Mouse (Mus musculus) heart, postnatal 14 days (tissue): Measurements from ENCODE around the gene Ryr2. TPM values are rescaled to one million over a fixed set of nuclear protein-coding genes. Genes with fewer than 3 reads are reported as not detected.

Experiments used
- DNase-seq, 2 experiments: peaks; one replicate each; pipeline ENCODE4 v3.0.0; 2021 to 2022
- intact Hi-C: fragments of 180-260 bp; cut with DNase I; formaldehyde crosslinking; loops from one replicate; pipeline ENCODE4 v1.15.1; 2025
- total RNA-seq, 2 experiments: library from RNA; stranded (reverse); gene quantifications; 2 replicates each; pipeline ENCODE4 v1.2.3; 2021

Ryr2 gene
- total RNA-seq, 2 experiments from 2014 or later, result 977 to 1,003 TPM

DNA sequence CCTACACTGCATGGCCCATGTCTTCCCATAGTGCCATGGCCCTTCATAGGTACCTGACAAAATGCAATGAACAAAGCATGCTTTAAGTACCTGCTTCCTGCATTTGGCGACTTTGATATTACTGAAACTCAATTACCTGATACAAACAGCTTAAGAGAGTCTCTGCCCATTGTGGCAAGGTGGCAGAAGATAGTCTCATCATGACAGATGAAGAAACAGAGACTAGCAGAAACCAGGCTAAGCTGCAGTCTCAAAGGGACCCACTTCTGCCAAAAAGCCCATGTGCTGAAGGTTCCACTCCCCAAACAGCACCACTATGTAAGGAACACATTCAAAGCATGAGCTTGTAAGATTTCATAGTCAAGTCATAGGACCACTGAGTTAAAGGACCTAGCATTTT lies 7.8 kb downstream of the Ryr2 start:
- intact Hi-C loops, result no loop called here
- DNase-seq, result no peak

DNA sequence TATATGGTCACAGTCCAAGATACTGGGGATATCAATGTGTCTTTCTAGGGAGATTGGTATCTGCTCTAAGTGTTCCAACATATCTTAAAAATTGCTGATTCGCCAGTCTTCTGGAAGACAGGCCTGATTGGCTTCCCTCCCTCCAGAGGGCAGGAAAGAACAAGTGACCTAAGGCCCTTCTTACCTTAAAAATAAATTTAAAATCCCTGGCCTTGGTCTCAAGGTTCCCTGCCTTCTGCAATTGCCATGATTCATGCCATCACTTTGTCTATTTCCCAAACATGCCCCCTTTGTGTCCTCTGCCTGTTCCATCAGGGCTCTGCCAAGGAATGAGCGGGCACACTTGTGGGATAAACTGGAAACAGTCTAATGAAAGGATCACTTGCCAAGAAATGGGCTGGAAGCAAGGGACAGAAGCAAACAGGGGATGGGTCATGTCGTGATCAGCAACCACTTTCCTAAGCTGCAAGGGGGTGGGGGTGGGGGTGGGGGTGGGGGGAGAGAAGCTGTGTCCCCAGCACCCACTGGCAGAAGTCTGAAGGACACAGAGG lies 10.3 kb downstream of the Ryr2 start:
- intact Hi-C loops, result no loop called here
- no peak for DNase-seq

DNA sequence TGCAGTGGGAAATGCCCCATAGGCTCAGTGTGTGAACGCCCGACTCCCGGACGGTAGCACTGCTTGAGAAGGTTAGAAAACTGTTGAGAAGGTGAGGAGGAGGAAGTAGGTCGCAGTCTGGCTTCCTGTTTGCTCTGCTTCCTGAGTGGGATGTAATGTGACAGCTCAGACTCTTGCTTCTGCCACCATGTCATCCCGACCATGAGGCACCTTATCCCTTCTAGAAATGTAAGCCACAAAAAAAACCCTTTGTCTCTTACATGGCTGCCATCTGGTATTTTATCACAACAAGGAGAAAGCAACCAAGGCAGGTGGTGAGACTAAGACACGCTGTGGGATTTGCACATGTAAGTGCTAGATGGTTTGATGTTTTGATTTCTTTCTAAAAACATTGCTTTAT lies 12.2 kb downstream of the Ryr2 start:
- DNase-seq, result no peak
- intact Hi-C loops, result no loop called here

DNA sequence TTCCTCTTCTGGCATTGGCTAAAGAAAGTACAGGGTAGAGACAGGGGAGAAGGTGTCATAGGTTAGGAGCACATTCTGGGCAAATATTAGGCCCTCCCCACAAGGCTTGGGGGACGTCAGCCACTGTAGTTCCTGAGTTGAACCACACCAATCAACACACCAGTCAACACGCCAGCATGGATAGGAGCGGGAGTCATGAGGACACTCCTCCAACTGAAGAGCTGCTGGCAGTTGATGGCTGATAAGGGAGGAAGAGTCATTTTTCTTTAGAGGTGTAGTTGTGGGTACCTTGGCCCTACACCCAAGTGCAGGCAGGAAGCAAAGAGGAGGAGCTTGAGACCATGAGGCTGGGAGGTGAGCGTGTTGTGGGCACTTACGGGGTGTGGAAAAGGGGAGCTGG lies 13.6 kb downstream of the Ryr2 start:
- DNase-seq, result no peak
- intact Hi-C loops, result no loop called here

DNA sequence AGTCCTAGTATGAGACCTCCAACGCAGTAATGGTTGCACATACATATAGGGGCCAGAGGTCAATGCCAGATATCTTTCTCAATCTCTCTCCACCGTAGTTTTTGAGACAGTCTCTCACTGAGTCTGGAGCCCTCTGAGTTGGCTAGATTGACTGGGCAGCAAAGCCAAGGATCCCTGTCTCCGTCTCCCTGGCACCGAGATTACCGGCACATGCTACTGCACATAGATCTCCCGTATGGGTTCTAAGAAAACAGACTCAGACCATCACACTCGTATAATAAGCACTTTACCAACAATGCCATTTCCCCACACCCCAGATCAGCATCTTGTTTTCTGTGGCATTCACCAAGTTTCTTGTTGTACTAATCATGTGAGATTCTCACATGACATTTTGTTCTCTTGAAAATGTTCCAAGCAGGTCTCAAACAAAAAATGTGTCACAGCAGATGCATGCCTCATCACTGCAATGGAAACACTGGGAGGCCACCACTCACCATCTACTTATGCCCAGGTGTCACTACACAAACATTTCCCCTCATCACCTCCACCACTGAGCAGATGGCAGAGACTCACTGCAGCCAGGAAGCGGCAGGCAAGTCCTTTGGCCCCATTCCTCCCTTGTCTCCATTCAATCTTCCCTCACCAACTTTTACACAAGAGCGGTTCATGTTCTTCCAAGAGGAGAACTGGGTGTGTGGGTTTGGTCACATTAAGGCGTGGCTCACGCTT lies 14.2 kb downstream of the Ryr2 start:
- intact Hi-C loops, result no loop called here
- DNase-seq, result no peak

DNA sequence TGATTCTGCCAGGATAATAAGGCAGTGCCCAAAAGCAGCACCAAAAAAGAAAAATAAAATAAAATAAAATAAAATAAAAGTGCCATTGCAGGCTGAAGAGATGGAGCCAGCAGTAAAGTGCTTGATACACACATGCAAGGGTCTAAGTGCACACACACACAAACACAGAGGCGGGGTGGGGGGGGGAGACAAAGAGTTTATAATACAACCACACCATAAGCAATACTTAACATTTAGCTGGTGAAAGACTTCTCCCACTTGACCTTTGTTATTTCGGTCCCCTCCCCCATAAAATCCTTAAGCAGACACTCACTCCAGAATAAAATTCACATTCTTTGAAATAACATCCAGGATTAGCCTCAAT lies 22.7 kb downstream of the Ryr2 start:
- no peak for DNase-seq
- intact Hi-C loops, result no loop called here

DNA sequence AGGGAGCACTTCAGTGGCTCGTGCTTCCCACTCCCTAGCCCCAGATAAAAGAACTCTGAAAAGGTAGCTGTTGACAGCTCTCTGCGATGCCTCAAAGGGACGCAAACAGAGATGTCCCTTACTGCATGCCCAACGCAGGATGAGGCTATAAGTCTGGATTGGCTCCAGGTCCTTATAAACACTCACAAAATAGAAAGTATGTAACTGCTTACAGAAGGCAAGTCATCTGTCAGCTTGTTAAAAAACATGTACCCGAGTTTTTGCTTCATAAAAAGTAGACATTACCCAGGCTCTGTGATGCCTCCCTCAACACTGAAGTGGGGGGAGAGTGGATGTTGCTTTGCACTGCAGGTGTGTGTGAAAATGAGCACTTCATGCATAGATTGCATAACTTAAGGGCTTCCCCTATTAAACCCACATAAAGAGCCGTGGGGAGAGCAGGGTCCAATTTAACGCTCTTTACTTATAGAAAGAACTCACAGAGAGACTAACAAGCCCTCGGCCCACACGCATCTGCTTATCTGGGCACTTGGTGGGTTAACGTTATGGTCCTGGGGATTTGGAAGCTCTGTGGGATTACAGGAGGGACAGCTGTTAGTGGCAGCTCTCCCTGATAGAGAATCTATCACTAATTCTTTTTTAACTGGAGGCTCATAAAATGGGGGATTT lies 23.2 kb downstream of the Ryr2 start:
- DNase-seq, result no peak
- intact Hi-C loops, result no loop called here

DNA sequence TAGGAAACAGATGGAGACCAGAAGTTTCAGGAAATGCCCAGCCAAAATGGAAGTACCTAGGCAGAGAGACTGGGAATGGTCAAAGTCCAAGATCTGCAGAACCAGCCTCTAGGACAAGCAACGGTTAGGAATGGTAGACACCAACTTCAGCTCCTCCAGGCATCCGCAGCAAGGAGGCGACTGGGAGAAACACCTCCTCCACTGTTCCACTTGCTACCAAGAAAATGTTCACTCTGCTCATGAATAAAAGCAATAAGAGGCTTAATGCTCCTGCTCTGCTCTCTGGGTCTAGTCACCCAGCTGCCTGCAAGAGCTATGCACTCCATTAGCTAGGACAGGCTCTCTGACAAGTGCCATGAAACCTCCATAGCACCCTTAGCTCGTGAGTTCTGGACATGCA lies 26.2 kb downstream of the Ryr2 start:
- intact Hi-C loops, result no loop called here
- DNase-seq, result no peak

DNA sequence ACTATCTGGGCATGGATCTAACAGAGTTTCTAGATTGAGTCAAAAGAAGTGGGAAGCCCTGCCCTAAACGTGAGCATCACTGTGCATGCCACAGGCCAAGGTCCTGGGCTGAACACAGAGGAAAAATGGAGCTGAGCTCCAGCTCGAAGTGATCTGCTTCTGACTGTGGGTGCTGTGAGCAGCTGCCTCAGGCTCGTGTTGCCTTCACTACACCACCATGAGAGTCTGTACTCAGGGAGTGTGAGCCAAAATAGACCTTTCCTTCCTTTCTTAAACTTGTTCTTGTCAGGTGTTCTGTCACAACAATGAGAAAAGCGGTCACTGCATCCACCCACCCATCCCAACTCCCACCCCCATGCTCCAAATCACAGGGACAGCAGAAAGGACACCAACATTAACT lies 27.2 kb downstream of the Ryr2 start:
- intact Hi-C loops, result no loop called here
- DNase-seq, result no peak

DNA sequence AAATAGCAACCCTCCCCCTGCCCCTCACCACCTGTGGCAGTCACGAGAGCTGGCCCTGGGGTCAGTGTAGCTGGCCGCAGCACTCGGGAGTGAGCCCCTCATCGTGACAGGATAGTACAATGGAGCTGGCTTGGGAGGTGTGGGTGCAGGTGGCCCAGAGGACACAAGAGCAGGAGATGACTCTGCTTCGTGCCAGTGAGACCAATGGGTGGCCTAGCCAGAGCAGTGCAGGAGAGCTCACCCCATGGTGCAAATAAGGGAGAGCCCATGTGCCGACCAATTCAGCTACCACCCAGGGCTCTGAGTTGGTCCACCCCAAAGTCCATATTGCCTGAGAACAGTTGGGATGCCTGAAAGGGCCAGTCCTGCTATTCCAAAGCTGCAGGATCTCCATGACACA lies 31.8 kb downstream of the Ryr2 start:
- intact Hi-C loops, result no loop called here
- DNase-seq, result no peak

DNA sequence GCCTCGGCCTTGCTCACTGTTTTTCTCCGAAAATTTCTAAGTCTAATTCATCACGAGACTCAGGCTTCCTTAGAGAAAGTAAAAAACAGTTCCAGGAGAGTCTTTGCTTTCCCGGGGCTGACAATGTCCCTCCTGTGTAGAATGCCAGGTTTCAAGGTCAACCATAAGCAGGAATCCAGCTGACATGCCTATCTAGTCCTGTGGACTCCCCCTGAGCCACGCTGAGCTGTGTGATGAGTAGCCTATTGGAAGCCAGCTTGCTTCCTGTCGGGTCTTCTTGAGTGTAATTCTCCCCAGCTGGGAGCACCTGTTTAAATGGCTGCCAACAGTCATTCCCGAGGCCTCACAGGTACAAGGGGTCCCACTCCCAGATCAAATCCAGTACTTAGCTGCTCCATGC lies 34.2 kb downstream of the Ryr2 start:
- intact Hi-C loops, result no loop called here
- DNase-seq, result no peak

DNA sequence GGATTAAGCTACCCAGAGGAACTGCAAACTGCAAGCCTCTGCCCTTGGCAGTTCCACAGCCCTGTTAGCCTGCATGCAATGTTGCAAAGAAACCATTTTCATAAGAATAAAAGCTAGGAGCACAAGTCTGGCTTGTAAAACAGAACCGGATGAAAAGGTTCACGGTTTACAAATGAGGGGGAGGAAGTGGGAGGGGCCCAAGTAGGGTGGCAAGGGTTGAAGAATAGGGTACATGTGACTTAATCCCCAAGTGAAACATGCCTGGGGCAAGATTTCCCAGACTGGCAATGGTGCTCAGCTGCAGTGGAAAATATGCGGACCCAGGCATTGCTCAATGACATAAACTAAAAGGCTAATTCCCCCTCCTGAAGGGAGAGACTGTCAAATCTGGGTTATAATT lies 34.6 kb downstream of the Ryr2 start:
- no peak for DNase-seq
- intact Hi-C loops, result no loop called here

DNA sequence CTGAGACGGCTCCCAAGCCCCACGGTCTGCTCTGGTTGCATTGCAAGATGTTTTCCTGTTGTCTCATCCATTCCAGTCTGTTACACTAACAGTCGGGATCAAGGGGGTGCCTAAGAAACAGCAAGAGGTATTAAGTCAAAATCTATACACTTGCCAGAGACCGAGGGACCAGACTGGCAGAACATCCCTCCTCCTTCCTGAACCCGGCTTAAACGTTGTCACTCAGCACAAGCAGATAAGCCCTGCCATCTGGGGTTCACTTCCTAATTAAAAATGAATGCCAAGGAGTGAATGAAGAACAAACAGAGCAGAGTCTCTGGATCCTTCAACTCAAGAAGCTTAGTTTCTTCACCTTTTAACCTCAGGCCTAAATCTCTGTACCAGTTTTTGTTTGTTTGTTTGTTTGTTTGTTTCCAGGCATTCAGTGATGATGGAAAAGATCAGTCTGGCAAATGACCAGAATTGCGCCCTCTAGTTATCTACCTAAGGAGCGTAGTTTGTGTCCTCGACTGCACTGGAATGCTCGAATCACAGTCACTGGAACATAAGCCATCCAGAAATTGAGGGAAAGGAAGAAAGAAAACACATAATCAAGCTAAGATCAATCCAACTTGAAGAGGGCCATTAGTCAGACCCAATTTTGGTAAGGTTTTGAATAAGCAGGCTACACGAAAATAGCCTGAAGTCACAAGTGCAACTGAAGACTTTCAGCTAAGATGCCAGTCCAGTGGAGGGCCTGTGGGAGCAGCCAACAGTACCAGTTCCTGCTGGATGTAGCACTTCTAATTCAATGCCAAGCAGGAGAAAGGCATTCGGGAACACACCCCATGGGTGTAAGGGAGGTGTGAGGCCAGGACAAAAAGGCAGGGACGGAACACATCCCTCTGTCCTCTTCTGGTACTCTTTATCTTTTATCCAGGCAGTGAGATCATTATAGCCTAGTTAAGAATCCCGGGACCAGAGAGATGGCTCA lies 36.3 kb downstream of the Ryr2 start:
- intact Hi-C loops, result no loop called here
- no peak for DNase-seq

DNA sequence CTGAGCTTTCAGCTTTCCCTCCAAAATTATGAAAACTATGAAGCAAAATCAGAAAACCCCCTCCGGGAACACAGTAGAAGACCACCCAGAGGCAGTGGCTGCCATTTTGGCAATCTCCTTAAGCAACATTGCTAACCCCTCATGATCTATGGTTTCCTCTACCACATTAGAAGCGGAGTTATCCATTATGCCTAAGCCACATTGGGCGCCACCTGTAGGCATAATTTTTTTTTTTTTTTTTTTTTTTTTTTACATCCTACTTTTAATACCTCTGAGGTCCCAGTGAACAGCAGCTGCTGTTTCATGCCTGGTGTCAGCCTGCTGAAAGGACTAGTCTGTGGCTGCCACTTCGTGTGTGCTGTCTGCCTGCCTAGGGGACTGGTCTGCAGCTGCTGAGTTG lies 42.2 kb downstream of the Ryr2 start:
- DNase-seq, result no peak
- intact Hi-C loops, result no loop called here

DNA sequence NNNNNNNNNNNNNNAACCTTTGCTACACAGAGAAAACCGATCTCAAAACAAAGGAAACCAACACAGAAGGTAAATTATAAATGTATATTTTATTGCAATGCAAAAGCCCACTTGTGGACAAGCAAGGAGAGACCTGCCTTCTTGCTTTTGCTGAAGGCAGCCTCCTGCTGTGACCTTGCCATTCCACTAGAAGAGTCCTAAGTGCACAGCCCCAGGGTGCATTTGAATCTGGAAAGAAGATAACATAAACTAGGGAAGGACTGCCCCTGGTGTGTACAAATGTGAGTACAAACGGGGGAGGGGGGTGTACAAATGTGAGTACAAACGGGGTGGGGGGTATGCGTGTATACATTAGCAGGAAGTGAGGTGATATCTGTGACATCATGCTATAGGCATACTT lies 43.2 kb downstream of the Ryr2 start:
- intact Hi-C loops, result no loop called here
- DNase-seq, result no peak

DNA sequence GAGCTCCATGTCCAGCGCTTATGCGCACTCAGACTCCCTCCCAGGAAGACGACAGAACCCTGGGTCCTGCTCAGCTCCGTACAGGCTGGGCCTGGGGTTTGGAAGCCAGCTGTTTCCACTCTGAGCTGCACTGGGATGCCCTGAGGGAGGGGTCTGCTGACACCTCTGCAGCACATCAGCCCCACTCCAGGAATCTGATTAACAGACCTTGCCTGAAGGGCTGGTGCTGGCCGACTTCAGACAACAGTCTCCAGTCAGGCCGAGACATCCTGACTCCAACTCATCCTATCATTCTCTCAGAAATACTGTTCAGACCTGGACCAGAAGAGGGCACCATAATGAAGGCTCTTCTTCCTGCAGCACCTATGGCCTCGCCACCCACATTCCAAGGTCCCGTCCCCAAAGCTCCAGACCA lies 49.4 kb downstream of the Ryr2 start:
- peak in 1 of 2 experiments; percentile 19 for DNase-seq
- intact Hi-C loops, result no loop called here

DNA sequence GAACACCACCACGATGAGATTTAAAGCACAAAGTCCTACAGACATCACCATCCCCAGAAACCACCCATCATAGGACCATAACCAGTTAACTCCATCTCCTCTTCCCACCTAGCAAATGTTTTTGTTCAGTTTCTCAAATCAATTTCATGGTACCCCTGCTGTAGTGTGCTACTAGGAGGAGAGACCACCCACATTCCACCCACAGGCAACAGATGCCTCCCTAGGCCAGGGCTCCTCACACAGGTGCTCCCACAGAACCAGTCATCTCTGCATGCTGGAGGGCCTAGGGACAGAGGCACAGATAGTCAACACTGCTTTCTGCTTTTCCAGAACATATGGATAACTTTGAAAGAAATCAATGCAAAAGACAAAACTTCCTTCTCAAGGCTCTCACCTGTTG lies 50.8 kb downstream of the Ryr2 start:
- DNase-seq, result no peak
- intact Hi-C loops, result no loop called here

DNA sequence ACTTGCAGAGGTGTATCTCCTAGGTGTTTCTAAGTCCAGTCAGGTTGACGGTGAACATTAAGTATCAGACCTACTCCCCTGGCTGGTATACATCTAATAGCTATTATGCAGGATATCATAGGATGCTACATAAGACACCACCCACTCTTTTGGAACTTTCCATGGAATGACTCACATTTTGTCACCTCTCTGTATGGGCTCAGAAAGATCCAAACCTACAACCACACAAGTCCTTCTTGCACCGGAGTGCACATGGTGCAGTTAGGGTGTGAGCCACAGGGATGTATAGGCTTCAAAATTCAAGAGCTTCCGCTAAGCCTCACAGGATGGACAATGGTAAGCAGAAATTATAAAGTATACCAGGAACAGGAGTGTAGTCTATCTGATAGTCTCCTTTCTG lies 52.8 kb downstream of the Ryr2 start:
- DNase-seq, result no peak
- intact Hi-C loops, result no loop called here

DNA sequence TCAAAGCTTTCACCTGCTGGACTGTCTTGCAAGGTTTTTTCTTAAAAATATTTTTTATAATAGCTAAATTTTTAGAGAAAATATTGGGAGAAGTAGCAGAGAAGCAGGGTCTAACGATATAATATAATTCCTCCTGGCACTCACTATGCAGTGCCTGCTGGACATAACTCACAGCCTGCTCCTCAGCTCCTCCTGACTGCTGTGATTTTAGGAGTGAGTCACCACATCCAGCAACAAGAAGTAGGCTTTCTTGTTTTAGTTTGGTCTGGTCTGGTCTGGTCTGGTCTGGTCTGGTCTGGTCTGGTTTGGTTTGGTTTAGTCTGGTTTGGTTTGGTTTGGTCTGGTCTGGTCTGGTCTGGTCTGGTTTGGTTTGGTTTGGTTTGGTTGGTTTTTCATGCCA lies 55.9 kb downstream of the Ryr2 start:
- intact Hi-C loops, result no loop called here
- no peak for DNase-seq

DNA sequence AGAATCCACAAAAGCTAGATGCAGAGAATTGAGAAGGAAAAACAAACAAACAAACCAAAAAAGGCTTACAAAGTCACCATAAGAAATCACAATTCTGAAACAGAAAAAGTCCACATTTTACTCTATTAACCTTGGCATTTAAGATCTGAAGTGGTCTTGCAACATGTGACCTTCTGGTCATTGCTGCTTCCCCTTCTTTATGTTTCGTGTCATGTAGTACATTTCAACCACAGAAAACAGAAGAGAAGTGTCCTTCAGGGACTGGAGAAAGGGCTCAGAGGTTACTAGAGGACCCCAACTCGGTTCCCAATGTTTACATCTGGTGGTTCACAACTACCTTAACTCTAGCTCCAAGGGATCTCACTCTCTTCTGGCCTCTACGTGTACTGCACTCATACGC lies 59.7 kb downstream of the Ryr2 start:
- intact Hi-C loops, result no loop called here
- DNase-seq, result no peak

DNA sequence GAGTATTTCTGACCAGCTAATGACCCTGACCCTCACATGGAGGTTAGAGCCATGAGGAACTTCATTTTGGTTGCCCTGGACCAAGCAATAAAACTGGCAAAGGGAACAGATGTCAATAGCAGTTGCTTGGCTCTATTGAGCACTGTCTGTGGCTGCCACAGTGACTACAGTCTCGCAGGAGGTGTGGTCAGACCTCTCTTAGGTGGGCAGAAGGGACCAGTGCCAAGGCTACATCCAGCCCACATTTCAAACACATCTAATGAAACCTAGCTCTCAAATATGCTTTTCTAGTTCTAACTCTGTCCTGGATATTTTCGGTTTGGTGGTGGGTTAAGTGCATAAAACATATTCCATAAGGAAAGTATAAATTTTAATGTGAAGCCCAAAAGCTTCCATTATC lies 62.0 kb downstream of the Ryr2 start:
- intact Hi-C loops, result no loop called here
- DNase-seq, result no peak
